Mouse (Mus musculus) C2C12 (cell line): ENCODE results near the gene Obsl1. TPM values are rescaled to one million over a fixed set of nuclear protein-coding genes. Genes with fewer than 3 reads are reported as not detected.

Experiments used
- H3K27me3 ChIP-seq: one replicate; pipeline ENCODE4 v1.6.1; 2011; ENCODE audit not compliant: control insufficient read depth, insufficient read depth, insufficient read length
- H3K36me3 ChIP-seq: one replicate; pipeline ENCODE4 v1.6.1; 2011; ENCODE audit not compliant: control insufficient read depth, insufficient read depth
- H3K4me3 ChIP-seq: one replicate; pipeline ENCODE4 v1.5.1; 2011; ENCODE audit warnings: mild to moderate bottlenecking, control low read depth; ENCODE audit not compliant: poor library complexity, insufficient read depth, severe bottlenecking
- H3K79me2 ChIP-seq: one replicate; pipeline ENCODE4 v1.6.1; 2011; ENCODE audit not compliant: control insufficient read depth, insufficient read depth
- H3K79me3 ChIP-seq: one replicate; pipeline ENCODE4 v1.6.1; 2011; ENCODE audit warnings: low read depth, control low read depth
- H3ac ChIP-seq: one replicate; pipeline ENCODE3; 2011; ENCODE audit warnings: low read depth; ENCODE audit not compliant: control insufficient read depth, insufficient read length
- CEBPB ChIP-seq: IDR thresholded peaks from one replicate; pipeline ENCODE4 v1.6.1; 2011; ENCODE audit warnings: low read depth, mild to moderate bottlenecking, control low read depth, moderate library complexity
- CTCF ChIP-seq: IDR thresholded peaks from one replicate; pipeline ENCODE4 v1.5.1; 2011; ENCODE audit not compliant: control insufficient read depth, insufficient read depth, insufficient read length
- FOSL1 ChIP-seq: IDR thresholded peaks from one replicate; pipeline ENCODE4 v1.8.0; 2011; ENCODE audit warnings: mild to moderate bottlenecking, low read length; ENCODE audit not compliant: poor library complexity, insufficient read depth, severe bottlenecking
- MAX ChIP-seq: IDR thresholded peaks from one replicate; pipeline ENCODE4 v1.6.1; 2011; ENCODE audit warnings: mild to moderate bottlenecking, control low read depth
- MYOD1 ChIP-seq: IDR thresholded peaks from one replicate; pipeline ENCODE4 v1.6.1; 2011; ENCODE audit warnings: low read depth; ENCODE audit not compliant: control insufficient read depth, insufficient read length
- MYOG ChIP-seq: IDR thresholded peaks from one replicate; pipeline ENCODE4 v1.6.1; 2011; ENCODE audit not compliant: control insufficient read depth, insufficient read length; ENCODE audit errors: extremely low read depth
- USF1 ChIP-seq: IDR thresholded peaks from one replicate; pipeline ENCODE4 v1.6.1; 2011; ENCODE audit warnings: low read depth, mild to moderate bottlenecking, control low read depth, moderate library complexity
- polyA plus RNA-seq: library from polyadenylated mRNA; unstranded; fragments of >200 nt; fragmentation: generic; extraction: Trizol; gene quantifications from one replicate; pipeline ENCODE4 v1.2.1, GENCODE M21; 2012; ENCODE audit warnings: missing spikeins

Obsl1 gene
- polyA plus RNA-seq, 1 experiment = 31.6 TPM

DNA sequence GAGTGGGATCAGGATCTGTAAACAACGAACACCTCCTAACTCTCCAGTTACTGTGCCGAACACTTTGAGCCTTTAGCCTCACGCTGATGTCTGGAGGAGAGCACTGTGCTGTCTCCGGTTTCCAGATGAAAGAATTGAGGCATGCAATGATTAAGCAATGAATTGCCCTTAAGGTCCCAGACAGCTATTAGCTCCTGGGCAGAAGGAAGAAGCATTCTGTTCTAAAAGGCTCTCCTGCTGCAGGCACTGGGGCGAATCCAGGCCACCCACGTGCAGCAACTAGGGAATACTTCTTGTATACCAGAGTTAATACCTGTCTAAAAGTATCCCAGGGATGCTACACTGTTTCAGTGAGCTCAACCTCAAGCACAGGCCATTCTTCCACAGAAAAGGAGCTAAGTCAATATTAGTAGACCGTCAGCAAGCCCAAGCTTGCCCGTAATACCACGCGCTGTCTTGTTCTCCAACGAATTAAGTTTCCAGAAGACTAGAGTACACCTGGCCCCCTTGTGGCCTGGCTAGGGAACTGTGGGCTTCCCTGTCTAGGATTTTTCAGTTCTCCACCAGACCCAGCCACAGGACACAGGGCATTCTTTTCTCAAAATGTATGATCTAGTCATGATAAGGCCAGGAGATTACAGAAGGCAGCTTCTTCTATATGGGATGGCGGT, 11.2 kb downstream of the Obsl1 start:
- no peak overlapping the region for H3K4me3 ChIP-seq
- H3K79me2 ChIP-seq = no peaks in the 10 kb centered on the region
- TF ChIP-seq CTCF = peak; percentile 7
- TF ChIP-seq CEBPB = no peak
- H3K27me3 ChIP-seq = no peaks in the 10 kb centered on the region
- H3K36me3 ChIP-seq = no peaks in the 10 kb centered on the region
- no peaks in the 10 kb centered on the region for H3K79me3 ChIP-seq
- H3ac ChIP-seq = no peak overlapping the region

DNA sequence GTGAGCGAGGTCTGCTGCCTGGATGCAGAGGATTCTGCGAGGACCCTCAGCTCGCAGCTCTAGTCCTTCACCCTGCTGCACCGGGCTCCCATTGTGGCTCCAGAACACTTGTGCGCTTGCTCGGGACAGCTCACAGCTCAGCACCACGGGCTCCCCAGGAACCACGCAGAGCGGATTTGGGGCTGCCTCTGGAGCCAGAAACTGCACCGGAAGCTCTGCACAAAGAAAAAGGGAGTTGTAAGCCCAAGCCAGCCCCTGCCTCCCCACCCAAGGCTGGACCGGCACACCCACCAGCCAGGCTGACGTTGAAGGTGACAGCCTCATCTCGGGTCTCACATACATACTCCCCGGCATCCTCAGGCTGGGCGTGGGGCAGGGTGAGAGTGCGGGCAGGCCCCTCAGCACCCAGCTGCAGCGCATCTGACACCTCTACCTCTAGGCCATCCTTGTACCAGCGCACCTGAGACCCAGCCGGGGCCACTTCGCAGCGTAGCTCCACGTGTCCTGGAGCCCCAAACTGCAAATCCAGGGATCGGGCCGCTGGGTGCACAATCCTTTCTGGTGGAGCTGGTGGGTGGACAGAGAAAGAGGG, 13.6 kb downstream of the Obsl1 start:
- Histone ChIP-seq H3K36me3 (no peaks in the 10 kb centered on the region), H3K4me3 (no peak overlapping the region)
- no peak for TF ChIP-seq USF1
- TF ChIP-seq CEBPB = no peak
- no peak for TF ChIP-seq MYOG
- TF ChIP-seq MAX = no peak
- no peak for TF ChIP-seq MYOD1
- TF ChIP-seq CTCF = no peak
- TF ChIP-seq FOSL1 = no peak

DNA sequence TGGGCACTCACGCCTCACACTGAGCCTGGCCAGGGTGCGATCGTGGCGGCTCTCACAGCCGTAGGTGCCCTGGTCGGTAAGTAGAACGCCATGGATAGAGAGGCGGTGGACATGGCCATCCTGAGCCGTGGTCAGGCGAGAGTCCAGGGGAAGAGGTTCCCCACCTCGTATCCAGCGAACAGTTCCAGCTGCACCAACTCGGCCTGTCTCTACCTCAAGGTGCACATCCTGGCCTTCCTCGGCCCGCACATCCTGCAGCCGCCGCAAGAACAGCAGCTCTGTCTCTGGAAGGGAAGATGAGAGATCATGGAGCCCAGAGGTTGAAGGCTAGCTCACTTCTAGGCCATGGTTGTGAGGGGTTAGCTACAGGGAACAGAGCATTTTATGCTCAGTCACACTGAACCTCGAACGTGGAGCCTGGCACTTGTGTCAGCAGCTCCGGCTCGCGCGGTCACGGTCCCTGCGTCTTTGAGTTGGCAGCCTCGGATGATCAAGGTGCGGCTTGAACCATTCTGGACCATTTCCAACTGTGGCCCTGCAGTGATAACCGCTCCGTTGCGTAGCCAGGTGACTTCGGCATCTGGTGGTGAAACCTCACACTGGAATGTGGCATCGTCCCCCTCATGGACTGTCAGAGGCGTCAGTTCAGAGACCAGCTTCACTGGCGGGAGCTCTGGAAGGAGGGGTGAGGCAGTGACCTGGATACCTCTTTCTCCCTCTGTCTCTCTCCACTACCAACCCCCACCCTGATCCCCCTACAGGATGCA, 15.3 kb downstream of the Obsl1 start:
- no peaks in the 10 kb centered on the region for H3K79me2 ChIP-seq
- no peak overlapping the region for H3K4me3 ChIP-seq
- H3K27me3 ChIP-seq = no peaks in the 10 kb centered on the region
- TF ChIP-seq USF1 (no peak), MYOG (no peak), FOSL1 (no peak), MAX (no peak), CEBPB (no peak), MYOD1 (no peak), CTCF (no peak)
- no peaks in the 10 kb centered on the region for H3K36me3 ChIP-seq
- H3ac ChIP-seq = no peak overlapping the region
- no peaks in the 10 kb centered on the region for H3K79me3 ChIP-seq

More for the DNA sequence above, 13.6 kb downstream of the Obsl1 start:
- no peaks in the 10 kb centered on the region for H3K79me3 ChIP-seq
- H3K79me2 ChIP-seq = no peaks in the 10 kb centered on the region
- no peak overlapping the region for H3ac ChIP-seq
- no peaks in the 10 kb centered on the region for H3K27me3 ChIP-seq

DNA sequence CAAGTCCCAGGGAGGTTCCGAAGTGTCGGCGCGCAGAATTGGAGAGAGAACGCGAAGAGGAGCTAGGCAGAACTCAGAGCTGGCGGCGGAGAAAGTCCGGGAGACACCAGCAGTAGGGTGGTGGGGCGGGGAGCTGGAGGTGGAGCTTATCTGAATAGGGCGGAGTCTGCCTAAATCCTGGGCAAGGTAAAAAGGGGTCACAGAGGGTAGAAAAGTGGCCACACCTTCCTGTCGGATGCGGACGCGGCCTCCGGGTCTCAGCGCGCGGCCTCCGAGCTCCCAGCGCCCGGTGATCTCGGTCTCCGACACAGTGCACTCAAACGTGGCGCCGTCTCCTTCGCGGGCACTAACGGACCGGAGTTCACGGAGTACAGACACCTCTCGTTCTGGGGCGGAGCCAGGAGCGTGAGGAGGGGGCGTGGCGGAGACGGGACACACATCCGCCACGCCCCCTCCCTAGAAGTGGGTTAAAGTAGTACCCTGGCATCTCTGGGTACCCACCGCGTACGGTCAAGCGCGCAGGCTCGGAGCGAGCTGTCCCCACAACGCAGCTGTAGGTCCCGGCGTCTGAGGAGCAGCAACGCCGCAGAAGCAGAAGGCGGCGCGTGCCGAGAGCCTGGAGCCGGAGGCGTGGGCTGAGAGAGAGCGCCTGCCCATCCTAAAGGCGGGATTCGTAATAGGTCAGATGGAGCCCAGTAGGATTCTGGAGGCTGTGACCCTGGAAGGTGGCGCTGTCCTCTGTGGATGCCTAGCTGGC, 18.7 kb downstream of the Obsl1 start:
- TF ChIP-seq FOSL1 (no peak), MYOG (no peak), MYOD1 (no peak), MAX (peak; percentile 28), USF1 (no peak), CEBPB (no peak), CTCF (peak; percentile 10)
- H3K4me3 ChIP-seq = peak overlapping the region; percentile 29
- H3K79me2 ChIP-seq = no peaks in the 10 kb centered on the region
- no peaks in the 10 kb centered on the region for H3K27me3 ChIP-seq
- H3ac ChIP-seq = peak overlapping the region; percentile 60
- H3K79me3 ChIP-seq = no peaks in the 10 kb centered on the region
- H3K36me3 ChIP-seq = no peaks in the 10 kb centered on the region

DNA sequence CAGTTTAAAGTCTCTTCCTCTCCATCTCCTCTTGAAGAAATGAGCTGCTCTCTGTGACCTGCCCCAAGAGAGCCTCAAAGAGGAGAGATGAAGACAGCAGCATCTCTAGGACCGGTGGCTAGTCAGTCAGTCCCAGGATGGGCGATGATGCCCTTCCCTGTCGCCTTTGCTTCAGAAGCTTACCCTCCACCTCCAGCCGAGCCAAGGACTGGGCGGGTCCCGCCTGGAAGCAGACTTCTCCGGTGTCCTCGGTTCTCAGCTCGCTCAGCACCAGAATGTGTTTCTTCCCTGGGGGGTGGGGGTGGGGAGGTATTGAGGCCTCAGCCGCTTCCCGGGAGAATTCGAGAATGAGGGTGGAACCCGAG, 19.2 kb downstream of the Obsl1 start:
- Histone ChIP-seq H3K4me3 (no peak overlapping the region), H3K79me2 (no peaks in the 10 kb centered on the region), H3ac (peak overlapping the region; percentile 25), H3K36me3 (no peaks in the 10 kb centered on the region), H3K79me3 (no peaks in the 10 kb centered on the region), H3K27me3 (no peaks in the 10 kb centered on the region)
- TF ChIP-seq MAX (no peak), USF1 (no peak), MYOD1 (no peak), MYOG (no peak), CTCF (no peak), CEBPB (no peak), FOSL1 (no peak)
